Mouse (Mus musculus) erythroblast, embryonic 14.5 days (primary cell): ENCODE data around the gene Atrnl1. TPM values are rescaled to one million over a fixed set of nuclear protein-coding genes. Genes with fewer than 3 reads are reported as not detected.

Experiments
- H3K27me3 ChIP-seq: 2 replicates; pipeline ENCODE4 v1.6.1; 2012; ENCODE audit warnings: inconsistent platforms; ENCODE audit not compliant: control insufficient read depth
- H3K36me3 ChIP-seq: 2 replicates; pipeline ENCODE4 v1.6.1; 2012; ENCODE audit warnings: mild to moderate bottlenecking, inconsistent platforms; ENCODE audit not compliant: control insufficient read depth
- H3K4me1 ChIP-seq: 2 replicates; pipeline ENCODE4 v1.6.1; 2012; ENCODE audit warnings: inconsistent platforms; ENCODE audit not compliant: control insufficient read depth
- H3K4me3 ChIP-seq: replicated peaks from 2 replicates; pipeline ENCODE3; 2012; ENCODE audit warnings: moderate library complexity, mild to moderate bottlenecking, inconsistent platforms
- H3K9me3 ChIP-seq: 2 replicates; pipeline ENCODE4 v1.6.1; 2012; ENCODE audit warnings: low read length, inconsistent platforms, mixed read lengths; ENCODE audit not compliant: control insufficient read depth
- GATA1 ChIP-seq: IDR thresholded peaks from 2 replicates; pipeline ENCODE4 v1.6.1; 2012; ENCODE audit warnings: low read length, inconsistent platforms, mixed read lengths
- TAL1 ChIP-seq: IDR thresholded peaks from 3 replicates; pipeline ENCODE4 v1.6.1; 2012; ENCODE audit warnings: low read length, inconsistent platforms, mixed read lengths
- polyA plus RNA-seq: library from polyadenylated mRNA; stranded (reverse); fragments of >175 nt; gene quantifications from 2 replicates; pipeline ENCODE4 v1.2.3, GENCODE M21; 2012

Gene Atrnl1
- polyA plus RNA-seq, 1 experiment, result 0.02 TPM

- H3K9me3 ChIP-seq, result no peaks in the 10 kb centered on the region
- no peaks in the 10 kb centered on the region for H3K27me3 ChIP-seq
- TF ChIP-seq TAL1 (no peak), GATA1 (no peak)
- H3K36me3 ChIP-seq, result no peaks in the 10 kb centered on the region
- no peak overlapping the region for H3K4me3 ChIP-seq
- H3K4me1 ChIP-seq, result no peaks in the 10 kb centered on the region
Observed at GRCm38 (mm10) chr19:58051905-58052304, 441.1 kb downstream of the Atrnl1 start.

- no peaks in the 10 kb centered on the region for H3K27me3 ChIP-seq
- H3K36me3 ChIP-seq, result no peaks in the 10 kb centered on the region
- no peak overlapping the region for H3K4me3 ChIP-seq
- TF ChIP-seq GATA1 (no peak), TAL1 (no peak)
- no peaks in the 10 kb centered on the region for H3K4me1 ChIP-seq
- no peaks in the 10 kb centered on the region for H3K9me3 ChIP-seq
Observed at GRCm38 (mm10) chr19:58052444-58053135, 441.8 kb downstream of the Atrnl1 start.

- Histone ChIP-seq H3K9me3 (no peaks in the 10 kb centered on the region), H3K36me3 (no peaks in the 10 kb centered on the region), H3K4me3 (no peak overlapping the region), H3K27me3 (no peaks in the 10 kb centered on the region), H3K4me1 (no peaks in the 10 kb centered on the region)
- no peak for TF ChIP-seq GATA1
- no peak for TF ChIP-seq TAL1
Observed at GRCm38 (mm10) chr19:58059719-58060118, 448.9 kb downstream of the Atrnl1 start.

- no peaks in the 10 kb centered on the region for H3K9me3 ChIP-seq
- no peaks in the 10 kb centered on the region for H3K36me3 ChIP-seq
- H3K4me1 ChIP-seq, result no peaks in the 10 kb centered on the region
- TF ChIP-seq TAL1 (no peak), GATA1 (no peak)
- no peaks in the 10 kb centered on the region for H3K27me3 ChIP-seq
- no peak overlapping the region for H3K4me3 ChIP-seq
Observed at GRCm38 (mm10) chr19:58060199-58060853, 449.5 kb downstream of the Atrnl1 start.

GRCm38 (mm10) chr19:58060854-58061358 lies 450.1 kb downstream of the Atrnl1 start:
- Histone ChIP-seq H3K4me3 (no peak overlapping the region), H3K9me3 (no peaks in the 10 kb centered on the region), H3K4me1 (no peaks in the 10 kb centered on the region), H3K27me3 (no peaks in the 10 kb centered on the region), H3K36me3 (no peaks in the 10 kb centered on the region)
- TF ChIP-seq TAL1 (no peak), GATA1 (no peak)

- no peaks in the 10 kb centered on the region for H3K9me3 ChIP-seq
- H3K4me3 ChIP-seq, result no peak overlapping the region
- H3K36me3 ChIP-seq, result no peaks in the 10 kb centered on the region
- TF ChIP-seq TAL1, result no peak
- TF ChIP-seq GATA1, result no peak
- no peaks in the 10 kb centered on the region for H3K27me3 ChIP-seq
- H3K4me1 ChIP-seq, result no peaks in the 10 kb centered on the region
Observed at GRCm38 (mm10) chr19:58061933-58062332, 451.1 kb downstream of the Atrnl1 start.

GRCm38 (mm10) chr19:58063541-58063940 lies 452.7 kb downstream of the Atrnl1 start:
- no peak overlapping the region for H3K4me3 ChIP-seq
- no peaks in the 10 kb centered on the region for H3K36me3 ChIP-seq
- no peaks in the 10 kb centered on the region for H3K4me1 ChIP-seq
- H3K27me3 ChIP-seq, result no peaks in the 10 kb centered on the region
- H3K9me3 ChIP-seq, result no peaks in the 10 kb centered on the region
- no peak for TF ChIP-seq TAL1
- no peak for TF ChIP-seq GATA1

GRCm38 (mm10) chr19:58064116-58065000 lies 453.5 kb downstream of the Atrnl1 start:
- H3K4me3 ChIP-seq, result no peak overlapping the region
- H3K36me3 ChIP-seq, result no peaks in the 10 kb centered on the region
- H3K27me3 ChIP-seq, result no peaks in the 10 kb centered on the region
- H3K9me3 ChIP-seq, result no peaks in the 10 kb centered on the region
- TF ChIP-seq TAL1, result no peak
- no peak for TF ChIP-seq GATA1
- no peaks in the 10 kb centered on the region for H3K4me1 ChIP-seq

GRCm38 (mm10) chr19:58065001-58065314 lies 454.1 kb downstream of the Atrnl1 start:
- H3K4me3 ChIP-seq, result no peak overlapping the region
- H3K27me3 ChIP-seq, result no peaks in the 10 kb centered on the region
- no peaks in the 10 kb centered on the region for H3K4me1 ChIP-seq
- H3K36me3 ChIP-seq, result no peaks in the 10 kb centered on the region
- no peak for TF ChIP-seq TAL1
- no peak for TF ChIP-seq GATA1
- H3K9me3 ChIP-seq, result no peaks in the 10 kb centered on the region
